Mouse (Mus musculus) neural tube, embryonic 12.5 days (tissue): ENCODE measurements at regions not wholly inside any gene's neighbourhood (a gene's known extent, or its start where the extent isn't known, plus 50 kb on each side); places are given as distances from the start of the nearest gene placed in this dataset.

ENCODE experiments used
- ATAC-seq: fragments of 200-750 bp; cut with Nextera tagmentation; 2 replicates; pipeline ENCODE4 v1.8.0; 2017; ENCODE audit warnings: low read depth, mild to moderate bottlenecking, moderate TSS enrichment, moderate library complexity; ENCODE audit not compliant: low FRiP score
- H3K27ac ChIP-seq: fragments of 300-500 bp; sonication (generic); 2 replicates; pipeline ENCODE4 v1.5.1; 2016
- H3K27me3 ChIP-seq: fragments of 300-500 bp; sonication (generic); replicated peaks from 2 replicates; pipeline ENCODE4 v1.6.1; 2016; ENCODE audit warnings: mild to moderate bottlenecking
- H3K36me3 ChIP-seq: fragments of 300-500 bp; sonication (generic); 2 replicates; pipeline ENCODE4 v1.6.1; 2016; ENCODE audit warnings: mild to moderate bottlenecking
- H3K4me1 ChIP-seq: fragments of 300-500 bp; sonication (generic); 2 replicates; pipeline ENCODE4 v1.6.1; 2016
- H3K4me2 ChIP-seq: fragments of 300-500 bp; sonication (generic); replicated peaks from 2 replicates; pipeline ENCODE4 v1.6.1; 2016; ENCODE audit warnings: mild to moderate bottlenecking
- H3K4me3 ChIP-seq: fragments of 300-500 bp; sonication (generic); 2 replicates; pipeline ENCODE4 v1.5.1; 2016
- H3K9ac ChIP-seq: fragments of 300-500 bp; sonication (generic); 2 replicates; pipeline ENCODE4 v1.6.1; 2016; ENCODE audit warnings: mild to moderate bottlenecking
- H3K9me3 ChIP-seq: fragments of 300-500 bp; sonication (generic); 2 replicates; pipeline ENCODE4 v1.6.1; 2016; ENCODE audit warnings: mild to moderate bottlenecking
- WGBS: fragments of 180-500 bp; shearing (Covaris S2); methylation state at CpG from one replicate; pipeline ENCODE4 v1.1.7; 2016; 5-methylcytosine and 5-hydroxymethylcytosine counted together

- Histone ChIP-seq H3K27ac (no peak overlapping the region), H3K36me3 (no peaks in the 10 kb centered on the region), H3K4me1 (no peaks in the 10 kb centered on the region), H3K4me2 (no peak overlapping the region), H3K4me3 (no peak overlapping the region), H3K9me3 (no peaks in the 10 kb centered on the region), H3K9ac (no peak overlapping the region), H3K27me3 (no peaks in the 10 kb centered on the region)
- no peak for ATAC-seq
- 68% methylated on average over 7 of the region's 7 CpGs for WGBS
These were observed 62.2 kb downstream of the Gm17728 start for GRCm38 (mm10) chr17:9484098-9484497.

GRCm38 (mm10) chr17:9484566-9484965 is 62.7 kb downstream of the Gm17728 start:
- H3K4me1 ChIP-seq = no peaks in the 10 kb centered on the region
- no peak overlapping the region for H3K27ac ChIP-seq
- 67% methylated on average over 12 of the region's 12 CpGs for WGBS
- no peak for ATAC-seq
- no peaks in the 10 kb centered on the region for H3K36me3 ChIP-seq
- no peak overlapping the region for H3K9ac ChIP-seq
- no peaks in the 10 kb centered on the region for H3K27me3 ChIP-seq
- no peaks in the 10 kb centered on the region for H3K9me3 ChIP-seq
- H3K4me2 ChIP-seq = no peak overlapping the region
- no peak overlapping the region for H3K4me3 ChIP-seq

GRCm38 (mm10) chr17:9529340-9529739 is 107.5 kb downstream of the Gm17728 start:
- Histone ChIP-seq H3K9ac (no peak overlapping the region), H3K27me3 (no peaks in the 10 kb centered on the region), H3K4me2 (no peak overlapping the region), H3K27ac (no peak overlapping the region), H3K4me3 (no peak overlapping the region), H3K36me3 (no peaks in the 10 kb centered on the region), H3K9me3 (0 out of 2 replicates have a peak, but pooled peaks cover 4% of the 10 kb centered on the region), H3K4me1 (no peaks in the 10 kb centered on the region)
- WGBS = 77% methylated on average over 3 of the region's 3 CpGs
- ATAC-seq = no peak

- 0 out of 2 replicates have a peak, but pooled peaks cover 4% of the 10 kb centered on the region for H3K9me3 ChIP-seq
- peaks cover 5% of the 10 kb centered on the region; the same call in 1 of the 2 replicates for H3K4me1 ChIP-seq
- ATAC-seq = peak; percentile 50; the same call in 1 of the 2 replicates
- no peaks in the 10 kb centered on the region for H3K36me3 ChIP-seq
- H3K4me3 ChIP-seq = no peak overlapping the region
- no peak overlapping the region for H3K27ac ChIP-seq
- no peak overlapping the region for H3K4me2 ChIP-seq
- H3K27me3 ChIP-seq = no peaks in the 10 kb centered on the region
- WGBS = 32% methylated on average over 4 of the region's 4 CpGs
- H3K9ac ChIP-seq = no peak overlapping the region
These were observed 114.2 kb downstream of the Gm17728 start for GRCm38 (mm10) chr17:9536090-9536489.

GRCm38 (mm10) chr17:9538371-9538770 is 116.5 kb downstream of the Gm17728 start:
- Histone ChIP-seq H3K27me3 (no peaks in the 10 kb centered on the region), H3K4me3 (no peak overlapping the region), H3K4me2 (no peak overlapping the region), H3K9ac (no peak overlapping the region), H3K9me3 (peaks cover 7% of the 10 kb centered on the region; the same call in 1 of the 2 replicates), H3K36me3 (no peaks in the 10 kb centered on the region), H3K27ac (no peak overlapping the region), H3K4me1 (peaks cover 5% of the 10 kb centered on the region; the same call in 1 of the 2 replicates)
- no peak for ATAC-seq

GRCm38 (mm10) chr17:9540156-9540555 is 118.3 kb downstream of the Gm17728 start:
- no peaks in the 10 kb centered on the region for H3K27me3 ChIP-seq
- H3K9ac ChIP-seq = no peak overlapping the region
- no peak overlapping the region for H3K27ac ChIP-seq
- H3K4me2 ChIP-seq = no peak overlapping the region
- WGBS = 91% methylated on average over 1 of the region's 1 CpGs
- peaks cover 5% of the 10 kb centered on the region; the same call in 1 of the 2 replicates for H3K4me1 ChIP-seq
- H3K4me3 ChIP-seq = no peak overlapping the region
- no peak for ATAC-seq
- no peaks in the 10 kb centered on the region for H3K36me3 ChIP-seq
- peaks cover 3% of the 10 kb centered on the region; the same call in 1 of the 2 replicates for H3K9me3 ChIP-seq

- no peaks in the 10 kb centered on the region for H3K4me1 ChIP-seq
- H3K27me3 ChIP-seq = no peaks in the 10 kb centered on the region
- ATAC-seq = no peak
- no peaks in the 10 kb centered on the region for H3K36me3 ChIP-seq
- 44% methylated on average over 5 of the region's 5 CpGs for WGBS
- H3K27ac ChIP-seq = no peak overlapping the region
- H3K4me3 ChIP-seq = no peak overlapping the region
- no peak overlapping the region for H3K9ac ChIP-seq
- no peak overlapping the region for H3K4me2 ChIP-seq
- peaks cover 3% of the 10 kb centered on the region; the same call in 1 of the 2 replicates for H3K9me3 ChIP-seq
These were observed 121.5 kb downstream of the Gm17728 start for GRCm38 (mm10) chr17:9543224-9543797.

- Histone ChIP-seq H3K9me3 (no peaks in the 10 kb centered on the region), H3K4me3 (no peak overlapping the region), H3K27ac (no peak overlapping the region), H3K4me1 (no peaks in the 10 kb centered on the region), H3K4me2 (no peak overlapping the region), H3K9ac (no peak overlapping the region), H3K27me3 (no peaks in the 10 kb centered on the region), H3K36me3 (no peaks in the 10 kb centered on the region)
- ATAC-seq = no peak
- WGBS = 89% methylated on average over 4 of the region's 4 CpGs
These were observed 112.0 kb downstream of the Pabpc6 start for GRCm38 (mm10) chr17:9557544-9557943.

- H3K4me2 ChIP-seq = no peak overlapping the region
- 64% methylated on average over 6 of the region's 6 CpGs for WGBS
- no peak overlapping the region for H3K4me3 ChIP-seq
These were observed 102.7 kb downstream of the Pabpc6 start for GRCm38 (mm10) chr17:9566846-9567245.

GRCm38 (mm10) chr17:9579401-9580371 is 89.8 kb downstream of the Pabpc6 start:
- Histone ChIP-seq H3K27me3 (no peaks in the 10 kb centered on the region), H3K9me3 (no peaks in the 10 kb centered on the region), H3K36me3 (no peaks in the 10 kb centered on the region), H3K27ac (peak overlapping the region; percentile 34; the same call in 1 of the 2 replicates), H3K9ac (no peak overlapping the region), H3K4me2 (no peak overlapping the region), H3K4me1 (peaks cover 9% of the 10 kb centered on the region; the same call in 1 of the 2 replicates), H3K4me3 (no peak overlapping the region)
- 17% methylated on average over 11 of the region's 11 CpGs for WGBS
- peak; percentile 91 for ATAC-seq

More at GRCm38 (mm10) chr17:9566846-9567245, 102.7 kb downstream of the Pabpc6 start:
- no peak for ATAC-seq
- H3K27ac ChIP-seq = no peak overlapping the region
- H3K36me3 ChIP-seq = no peaks in the 10 kb centered on the region
- H3K9ac ChIP-seq = no peak overlapping the region
- no peaks in the 10 kb centered on the region for H3K4me1 ChIP-seq
- no peaks in the 10 kb centered on the region for H3K9me3 ChIP-seq
- no peaks in the 10 kb centered on the region for H3K27me3 ChIP-seq

GRCm38 (mm10) chr17:9598131-9598530 is 71.4 kb downstream of the Pabpc6 start:
- Histone ChIP-seq H3K9me3 (no peaks in the 10 kb centered on the region), H3K27ac (no peak overlapping the region), H3K9ac (no peak overlapping the region), H3K4me2 (no peak overlapping the region), H3K4me3 (no peak overlapping the region), H3K36me3 (no peaks in the 10 kb centered on the region), H3K27me3 (no peaks in the 10 kb centered on the region), H3K4me1 (no peaks in the 10 kb centered on the region)
- ATAC-seq = no peak
- WGBS = 25% methylated on average over 2 of the region's 2 CpGs

GRCm38 (mm10) chr17:9600459-9600858 is 69.1 kb downstream of the Pabpc6 start:
- Histone ChIP-seq H3K27me3 (no peaks in the 10 kb centered on the region), H3K27ac (no peak overlapping the region), H3K4me3 (no peak overlapping the region), H3K4me1 (no peaks in the 10 kb centered on the region), H3K36me3 (no peaks in the 10 kb centered on the region), H3K4me2 (no peak overlapping the region), H3K9me3 (no peaks in the 10 kb centered on the region), H3K9ac (no peak overlapping the region)
- ATAC-seq = no peak
- WGBS = 85% methylated on average over 2 of the region's 2 CpGs
